Mouse (Mus musculus) stomach, embryonic 14.5 days (tissue): ENCODE measurements around the gene Efcab14. TPM values are rescaled to one million over a fixed set of nuclear protein-coding genes. Genes with fewer than 3 reads are reported as not detected.

ENCODE experiments used
- ATAC-seq: fragments of 200-750 bp; cut with Nextera tagmentation; 2 replicates; pipeline ENCODE4 v1.8.0; 2017; ENCODE audit warnings: low read depth, moderate TSS enrichment; ENCODE audit not compliant: insufficient number of reproducible peaks, insufficient read depth, low FRiP score
- H3K27ac ChIP-seq: fragments of 300-500 bp; sonication (generic); 2 replicates; pipeline ENCODE4 v1.5.1; 2014; ENCODE audit warnings: mild to moderate bottlenecking, low read length, moderate library complexity, mixed read lengths
- H3K27me3 ChIP-seq: fragments of 300-500 bp; sonication (generic); 2 replicates; pipeline ENCODE4 v1.6.1; 2014; ENCODE audit warnings: low read length, control low read depth, mixed read lengths; ENCODE audit not compliant: control insufficient read depth, insufficient read depth
- H3K36me3 ChIP-seq: fragments of 300-500 bp; sonication (generic); 2 replicates; pipeline ENCODE4 v1.6.1; 2014; ENCODE audit warnings: mild to moderate bottlenecking, control low read depth, low read length, moderate library complexity, mixed read lengths; ENCODE audit not compliant: control insufficient read depth, insufficient read depth
- H3K4me1 ChIP-seq: fragments of 300-500 bp; sonication (generic); 2 replicates; pipeline ENCODE4 v1.6.1; 2014; ENCODE audit warnings: low read length, control low read depth, mixed read lengths; ENCODE audit not compliant: control insufficient read depth, insufficient read depth
- H3K4me2 ChIP-seq: fragments of 300-500 bp; sonication (generic); replicated peaks from 2 replicates; pipeline ENCODE4 v1.6.1; 2014; ENCODE audit warnings: low read depth, low read length, control low read depth
- H3K4me3 ChIP-seq: fragments of 300-500 bp; sonication (generic); 2 replicates; pipeline ENCODE4 v1.5.1; 2014; ENCODE audit warnings: low read depth, low read length, control low read depth
- H3K9ac ChIP-seq: fragments of 300-500 bp; sonication (generic); replicated peaks from 2 replicates; pipeline ENCODE4 v1.6.1; 2014; ENCODE audit warnings: low read depth, mild to moderate bottlenecking, control low read depth, low read length, moderate library complexity, mixed read lengths
- H3K9me3 ChIP-seq: fragments of 300-500 bp; sonication (generic); 2 replicates; pipeline ENCODE4 v1.6.1; 2016; ENCODE audit warnings: low read depth, low read length, control low read depth; ENCODE audit not compliant: control insufficient read depth
- WGBS: fragments of 180-500 bp; shearing (Covaris S2); extraction: QIAGEN DNeasy Blood & Tissue Kit; methylation state at CpG from one replicate; pipeline ENCODE4 v1.1.7; 2014; 5-methylcytosine and 5-hydroxymethylcytosine counted together
- polyA plus RNA-seq: library from polyadenylated mRNA; unstranded; fragments of >200 nt; fragmentation: Nextera tagmentation; extraction: Ambion mirVana; gene quantifications from 2 replicates; pipeline ENCODE4 v1.2.1, GENCODE M21; 2014

The Efcab14 gene
- 54.2 and 55.7 TPM in 2 replicates for polyA plus RNA-seq

- under 1% methylated on average over 44 of the region's 45 CpGs for WGBS
Measured at GRCm38 (mm10) chr4:115737551-115738041, at the start of gene Efcab14. Gene Efcab14 (plus strand): TSS chr4:115737744.

GRCm38 (mm10) chr4:115701468-115701867 is 36.1 kb upstream of the Efcab14 start:
- 73% methylated on average over 3 of the region's 3 CpGs for WGBS
- H3K4me3 ChIP-seq, result no peak overlapping the region
- H3K9ac ChIP-seq, result no peak overlapping the region
- H3K36me3 ChIP-seq, result no peaks in the 10 kb centered on the region
- no peaks in the 10 kb centered on the region for H3K9me3 ChIP-seq
- no peak for ATAC-seq
- no peaks in the 10 kb centered on the region for H3K27me3 ChIP-seq
- H3K27ac ChIP-seq, result no peak overlapping the region
- H3K4me2 ChIP-seq, result no peak overlapping the region
- no peaks in the 10 kb centered on the region for H3K4me1 ChIP-seq

More at GRCm38 (mm10) chr4:115737551-115738041, at the start of gene Efcab14:
- Histone ChIP-seq H3K4me3 (peak within 1 kb of the TSS; percentile 71), H3K9ac (peak within 1 kb of the TSS; percentile 54), H3K36me3 (peaks cover 7% of the 10 kb centered on the region), H3K27ac (peak within 1 kb of the TSS; percentile 80; the same call in 1 of the 2 replicates), H3K4me1 (peaks cover 14% of the 10 kb centered on the region), H3K4me2 (peak within 1 kb of the TSS; percentile 55), H3K9me3 (no peaks in the 10 kb centered on the region), H3K27me3 (no peaks in the 10 kb centered on the region)
- peak; percentile 99 for ATAC-seq

DNA sequence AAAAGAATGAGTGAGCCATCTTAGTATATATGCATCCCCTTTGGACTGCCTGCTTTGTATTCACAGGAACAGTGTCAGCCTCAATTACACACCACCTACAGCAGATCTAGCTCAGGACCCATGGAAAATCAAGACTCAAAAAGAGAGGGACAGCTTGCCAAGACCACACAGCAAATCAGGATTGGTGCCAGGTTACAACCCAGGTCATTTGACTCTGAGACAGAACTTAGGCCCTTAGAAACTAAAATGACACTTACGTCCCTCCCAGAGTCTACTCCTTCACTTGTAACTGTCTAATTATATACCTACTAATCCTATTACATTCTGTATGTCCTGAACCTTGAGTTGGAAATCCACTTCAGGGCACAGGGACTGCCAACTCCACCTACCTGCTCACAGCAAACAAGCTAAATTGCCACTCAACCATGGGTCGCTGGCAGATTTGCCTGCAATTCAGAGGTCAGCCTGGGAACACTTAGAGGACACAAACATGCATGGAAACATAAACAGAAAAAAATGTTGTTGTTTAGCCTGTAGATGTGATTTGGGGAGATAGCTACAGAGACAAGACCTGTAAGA is 33.5 kb upstream of the Efcab14 start:
- no peaks in the 10 kb centered on the region for H3K4me1 ChIP-seq
- no peak overlapping the region for H3K9ac ChIP-seq
- H3K36me3 ChIP-seq, result no peaks in the 10 kb centered on the region
- no peaks in the 10 kb centered on the region for H3K9me3 ChIP-seq
- no peak overlapping the region for H3K27ac ChIP-seq
- ATAC-seq, result no peak
- H3K4me3 ChIP-seq, result no peak overlapping the region
- 84% methylated on average over 2 of the region's 2 CpGs for WGBS
- no peak overlapping the region for H3K4me2 ChIP-seq
- H3K27me3 ChIP-seq, result no peaks in the 10 kb centered on the region

DNA sequence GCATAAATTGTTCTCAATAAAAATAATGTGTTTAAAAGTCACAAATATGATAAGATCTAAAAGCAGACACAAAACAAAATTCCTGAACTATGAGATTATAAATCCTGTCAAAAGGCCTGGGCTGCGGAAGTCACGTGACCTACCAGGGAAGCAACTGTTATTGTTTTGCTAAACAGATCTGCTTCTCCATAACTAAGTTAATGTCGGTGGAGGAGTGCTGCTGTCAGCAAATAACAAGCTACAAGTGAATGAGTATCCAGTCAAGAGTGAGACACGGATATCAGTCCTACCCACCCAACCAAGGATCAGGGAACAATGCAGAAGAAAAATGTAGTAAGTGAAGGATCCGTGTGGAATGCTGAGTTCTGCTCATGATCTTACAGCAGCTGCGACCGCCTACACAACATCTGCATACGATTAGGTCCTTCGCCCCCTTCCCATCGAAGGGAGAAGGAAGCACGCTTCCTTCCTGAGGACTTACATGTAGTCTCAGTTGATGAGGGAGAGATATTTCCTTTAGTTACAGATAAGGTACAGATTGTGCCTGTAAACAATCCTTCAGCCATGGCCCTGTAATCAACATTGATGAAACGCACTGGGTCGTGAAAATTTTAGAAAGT is 28.5 kb upstream of the Efcab14 start:
- WGBS, result 62% methylated on average over 13 of the region's 13 CpGs
- no peak for ATAC-seq
- no peak overlapping the region for H3K4me3 ChIP-seq
- no peaks in the 10 kb centered on the region for H3K9me3 ChIP-seq
- no peak overlapping the region for H3K9ac ChIP-seq
- H3K27me3 ChIP-seq, result no peaks in the 10 kb centered on the region
- H3K4me1 ChIP-seq, result no peaks in the 10 kb centered on the region
- no peak overlapping the region for H3K4me2 ChIP-seq
- no peaks in the 10 kb centered on the region for H3K36me3 ChIP-seq
- no peak overlapping the region for H3K27ac ChIP-seq

- peak; percentile 74; the same call in 1 of the 2 replicates for ATAC-seq
- Histone ChIP-seq H3K27me3 (no peaks in the 10 kb centered on the region), H3K4me3 (no peak overlapping the region), H3K4me1 (no peaks in the 10 kb centered on the region), H3K4me2 (peak overlapping the region; percentile 26; the same call in 1 of the 2 replicates), H3K9ac (no peak overlapping the region), H3K27ac (no peak overlapping the region), H3K36me3 (no peaks in the 10 kb centered on the region), H3K9me3 (no peaks in the 10 kb centered on the region)
- 13% methylated on average over 11 of the region's 13 CpGs for WGBS
Measured at GRCm38 (mm10) chr4:115709792-115710418, 27.6 kb upstream of the Efcab14 start.

GRCm38 (mm10) chr4:115728721-115729120 is 8.8 kb upstream of the Efcab14 start:
- Histone ChIP-seq H3K27ac (no peak overlapping the region), H3K9me3 (no peaks in the 10 kb centered on the region), H3K36me3 (no peaks in the 10 kb centered on the region), H3K4me1 (no peaks in the 10 kb centered on the region), H3K4me3 (no peak overlapping the region), H3K4me2 (no peak overlapping the region), H3K9ac (no peak overlapping the region), H3K27me3 (no peaks in the 10 kb centered on the region)
- no peak for ATAC-seq
- 10% methylated on average over 5 of the region's 5 CpGs for WGBS

DNA sequence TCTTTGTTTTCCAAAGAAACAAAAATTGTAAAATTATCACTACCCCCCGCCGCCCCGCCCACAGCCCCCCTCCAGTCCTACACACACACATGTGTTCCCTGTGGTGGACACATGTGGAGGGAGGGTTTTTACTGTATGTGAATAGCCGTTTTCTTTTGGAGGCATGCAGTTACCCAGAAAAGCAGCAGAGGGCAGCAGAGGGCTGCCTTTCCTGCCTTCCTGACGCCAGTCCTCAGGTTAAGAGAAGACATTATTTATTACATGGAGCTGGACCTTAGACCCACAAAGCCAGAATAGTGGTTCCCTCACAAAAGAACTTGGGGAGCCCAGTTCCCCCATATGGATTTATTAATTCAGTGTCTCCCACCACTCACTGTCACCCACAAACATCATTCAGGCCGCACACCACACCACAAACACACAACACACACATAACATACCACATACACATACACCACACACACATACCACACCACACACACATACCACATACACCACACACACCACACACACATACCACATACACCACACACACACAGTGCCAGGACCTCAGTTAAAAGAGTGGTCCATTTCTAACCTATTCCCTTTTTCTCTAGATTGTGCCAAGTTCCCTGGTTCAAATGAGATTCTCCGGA is 5.8 kb upstream of the Efcab14 start:
- Histone ChIP-seq H3K27me3 (no peaks in the 10 kb centered on the region), H3K4me3 (no peak overlapping the region), H3K27ac (no peak overlapping the region), H3K9me3 (no peaks in the 10 kb centered on the region), H3K4me1 (no peaks in the 10 kb centered on the region), H3K4me2 (no peak overlapping the region), H3K36me3 (no peaks in the 10 kb centered on the region), H3K9ac (no peak overlapping the region)
- WGBS, result 25% methylated on average over 7 of the region's 7 CpGs
- ATAC-seq, result peak; percentile 33; the same call in 1 of the 2 replicates

GRCm38 (mm10) chr4:115732223-115732818 is 5.2 kb upstream of the Efcab14 start:
- Histone ChIP-seq H3K9ac (no peak overlapping the region), H3K27ac (no peak overlapping the region), H3K27me3 (no peaks in the 10 kb centered on the region), H3K4me1 (no peaks in the 10 kb centered on the region), H3K4me3 (no peak overlapping the region), H3K4me2 (no peak overlapping the region), H3K36me3 (no peaks in the 10 kb centered on the region), H3K9me3 (no peaks in the 10 kb centered on the region)
- no peak for ATAC-seq
- 61% methylated on average over 3 of the region's 3 CpGs for WGBS
